Mouse (Mus musculus): ENCODE results near the gene Sos1.

GRCm38 (mm10) chr17:80431997-80432396 is 48.3 kb downstream of the Sos1 start:
- TF ChIP-seq GATA1 (IDR thresholded peaks at IDR 0.05; ENCODE audit: low read length) (no peak), TAL1 (IDR thresholded peaks at IDR 0.05; ENCODE audit: low read length) (no peak)

Measured in erythroblast, embryonic 14.5 days (primary cell).